Mouse (Mus musculus): ENCODE measurements at regions not wholly inside any gene's neighbourhood (a gene's known extent, or its start where the extent isn't known, plus 50 kb on each side); places are given as distances from the start of the nearest gene placed in this dataset.
"Not testable (repeated sequence)": the region's sequence is repeated elsewhere in the genome, so short reads cannot be mapped to it uniquely, and the experiment has no call there.

- Histone ChIP-seq H3K27ac (ENCODE audit: low read depth) (no peak overlapping the region), H3K36me3 (ENCODE audit: insufficient read depth) (no peaks in the 10 kb centered on the region), H3K4me3 (ENCODE audit: low read depth, low read length) (no peak overlapping the region), H3K4me1 (ENCODE audit: insufficient read depth) (no peaks in the 10 kb centered on the region), H3K27me3 (ENCODE audit: insufficient read depth, low read length) (no peaks in the 10 kb centered on the region), H3K9me3 (ENCODE audit: low read depth, low read length) (no peaks in the 10 kb centered on the region), H3K9ac (no peak overlapping the region), H3K4me2 (no peak overlapping the region)
- no peak for TF ChIP-seq CTCF (IDR thresholded peaks at IDR 0.05; ENCODE audit: low read depth)
- WGBS = 79% methylated on average over 7 of the region's 7 CpGs
- DNase-seq = no peak
- ATAC-seq (ENCODE audit: insufficient read depth) = no peak
These were observed 167.2 kb upstream of the Gm21833 start for GRCm38 (mm10) chr16:82661015-82661414.

- WGBS = 84% methylated on average over 1 of the region's 1 CpGs
- H3K36me3 ChIP-seq (ENCODE audit: insufficient read depth) = no peaks in the 10 kb centered on the region
- H3K9ac ChIP-seq = no peak overlapping the region
- no peak overlapping the region for H3K4me3 ChIP-seq (ENCODE audit: low read depth, low read length)
- no peak for DNase-seq
- no peaks in the 10 kb centered on the region for H3K27me3 ChIP-seq (ENCODE audit: insufficient read depth, low read length)
- ATAC-seq (ENCODE audit: insufficient read depth) = no peak
- no peak overlapping the region for H3K27ac ChIP-seq (ENCODE audit: low read depth)
- H3K4me2 ChIP-seq = no peak overlapping the region
- H3K9me3 ChIP-seq (ENCODE audit: low read depth, low read length) = peaks cover 6% of the 10 kb centered on the region; the same call in 1 of the 2 replicates
- TF ChIP-seq CTCF (IDR thresholded peaks at IDR 0.05; ENCODE audit: low read depth) = no peak
- H3K4me1 ChIP-seq (ENCODE audit: insufficient read depth) = no peaks in the 10 kb centered on the region
These were observed 153.3 kb upstream of the Gm21833 start for GRCm38 (mm10) chr16:82674926-82675325.

- not testable (repeated sequence) for H3K4me1 ChIP-seq (ENCODE audit: insufficient read depth); DNase-seq; H3K4me2 ChIP-seq; H3K9ac ChIP-seq; ATAC-seq (ENCODE audit: insufficient read depth); H3K4me3 ChIP-seq (ENCODE audit: low read depth, low read length); H3K36me3 ChIP-seq (ENCODE audit: insufficient read depth); H3K27ac ChIP-seq (ENCODE audit: low read depth); H3K9me3 ChIP-seq (ENCODE audit: low read depth, low read length); H3K27me3 ChIP-seq (ENCODE audit: insufficient read depth, low read length)
These were observed 145.1 kb upstream of the Gm21833 start for GRCm38 (mm10) chr16:82683113-82683512.

GRCm38 (mm10) chr16:82700922-82701321 lies 127.3 kb upstream of the Gm21833 start:
- Histone ChIP-seq H3K4me1 (ENCODE audit: insufficient read depth) (no peaks in the 10 kb centered on the region), H3K9ac (no peak overlapping the region), H3K9me3 (ENCODE audit: low read depth, low read length) (no peaks in the 10 kb centered on the region), H3K27ac (ENCODE audit: low read depth) (no peak overlapping the region), H3K4me2 (no peak overlapping the region), H3K36me3 (ENCODE audit: insufficient read depth) (no peaks in the 10 kb centered on the region), H3K27me3 (ENCODE audit: insufficient read depth, low read length) (no peaks in the 10 kb centered on the region), H3K4me3 (ENCODE audit: low read depth, low read length) (no peak overlapping the region)
- WGBS = 38% methylated on average over 2 of the region's 2 CpGs
- TF ChIP-seq CTCF (IDR thresholded peaks at IDR 0.05; ENCODE audit: low read depth) = no peak
- ATAC-seq (ENCODE audit: insufficient read depth) (no peak), DNase-seq (peak; percentile 31)

- Histone ChIP-seq H3K4me1 (ENCODE audit: insufficient read depth) (no peaks in the 10 kb centered on the region), H3K9ac (no peak overlapping the region), H3K36me3 (ENCODE audit: insufficient read depth) (no peaks in the 10 kb centered on the region), H3K27me3 (ENCODE audit: insufficient read depth, low read length) (no peaks in the 10 kb centered on the region), H3K4me3 (ENCODE audit: low read depth, low read length) (no peak overlapping the region), H3K9me3 (ENCODE audit: low read depth, low read length) (no peaks in the 10 kb centered on the region), H3K4me2 (no peak overlapping the region), H3K27ac (ENCODE audit: low read depth) (no peak overlapping the region)
- DNase-seq (peak; percentile 5), ATAC-seq (ENCODE audit: insufficient read depth) (no peak)
- no peak for TF ChIP-seq CTCF (IDR thresholded peaks at IDR 0.05; ENCODE audit: low read depth)
These were observed 117.0 kb upstream of the Gm21833 start for GRCm38 (mm10) chr16:82711161-82711560.

GRCm38 (mm10) chr16:82734117-82734516 lies 94.1 kb upstream of the Gm21833 start:
- ATAC-seq (ENCODE audit: insufficient read depth) (no peak), DNase-seq (no peak)
- Histone ChIP-seq H3K9ac (no peak overlapping the region), H3K4me1 (ENCODE audit: insufficient read depth) (no peaks in the 10 kb centered on the region), H3K4me3 (ENCODE audit: low read depth, low read length) (no peak overlapping the region), H3K36me3 (ENCODE audit: insufficient read depth) (no peaks in the 10 kb centered on the region), H3K4me2 (no peak overlapping the region), H3K27ac (ENCODE audit: low read depth) (no peak overlapping the region), H3K27me3 (ENCODE audit: insufficient read depth, low read length) (no peaks in the 10 kb centered on the region), H3K9me3 (ENCODE audit: low read depth, low read length) (no peaks in the 10 kb centered on the region)
- TF ChIP-seq CTCF (IDR thresholded peaks at IDR 0.05; ENCODE audit: low read depth) = no peak
- 85% methylated on average over 3 of the region's 3 CpGs for WGBS

GRCm38 (mm10) chr16:82758466-82758865 lies 69.7 kb upstream of the Gm21833 start:
- Histone ChIP-seq H3K9me3 (ENCODE audit: low read depth, low read length) (no peaks in the 10 kb centered on the region), H3K27ac (ENCODE audit: low read depth) (no peak overlapping the region), H3K4me2 (no peak overlapping the region), H3K4me3 (ENCODE audit: low read depth, low read length) (no peak overlapping the region), H3K36me3 (ENCODE audit: insufficient read depth) (no peaks in the 10 kb centered on the region), H3K4me1 (ENCODE audit: insufficient read depth) (no peaks in the 10 kb centered on the region), H3K9ac (no peak overlapping the region), H3K27me3 (ENCODE audit: insufficient read depth, low read length) (no peaks in the 10 kb centered on the region)
- ATAC-seq (ENCODE audit: insufficient read depth) (no peak), DNase-seq (no peak)
- TF ChIP-seq CTCF (IDR thresholded peaks at IDR 0.05; ENCODE audit: low read depth) = no peak
- 81% methylated on average over 4 of the region's 4 CpGs for WGBS

All from lung, embryonic 14.5 days (tissue).